Mouse (Mus musculus): ENCODE results near the gene Tdp2. TPM values are rescaled to one million over a fixed set of nuclear protein-coding genes. Genes with fewer than 3 reads are reported as not detected.

Gene Tdp2
- total RNA-seq, 2 experiments from 2014 or later = 6.0 to 9.0 TPM

GRCm38 (mm10) chr13:24868233-24868632 lies 36.8 kb downstream of the Tdp2 start:
- intact Hi-C loops (cut with DNase I) = no loop called here
- no peak for DNase-seq

- intact Hi-C loops (cut with DNase I) = no loop called here
- no peak for DNase-seq
Observed at GRCm38 (mm10) chr13:24879359-24880040, 48.0 kb downstream of the Tdp2 start.

GRCm38 (mm10) chr13:24880208-24880607 lies 48.7 kb downstream of the Tdp2 start:
- DNase-seq = no peak
- intact Hi-C loops (cut with DNase I) = no loop called here

GRCm38 (mm10) chr13:24880704-24881103 lies 49.2 kb downstream of the Tdp2 start:
- intact Hi-C loops (cut with DNase I) = no loop called here

GRCm38 (mm10) chr13:24882411-24882810 lies 50.9 kb downstream of the Tdp2 start:
- no peak for DNase-seq

More at GRCm38 (mm10) chr13:24880704-24881103, 49.2 kb downstream of the Tdp2 start:
- no peak for DNase-seq

GRCm38 (mm10) chr13:24889554-24889953 lies 58.1 kb downstream of the Tdp2 start:
- intact Hi-C loops (cut with DNase I) = no loop called here
- no peak for DNase-seq

More at GRCm38 (mm10) chr13:24882411-24882810, 50.9 kb downstream of the Tdp2 start:
- intact Hi-C loops (cut with DNase I) = no loop called here

Other genes starting within 250 kb of the Tdp2 start
- gene Ripor2, start 249.5 kb upstream of the Tdp2 start, total RNA-seq (2021) = 1 to 10 TPM; 2.5 to 5.4 TPM
- not detected for gene Armh2, start 90.4 kb upstream of the Tdp2 start, total RNA-seq (2021)
- gene Gmnn, start 69.8 kb upstream of the Tdp2 start, total RNA-seq (2021) = 1 to 10 TPM; 2.9 to 4.7 TPM
- gene BC005537, start 30.0 kb upstream of the Tdp2 start, total RNA-seq (2021) = 10 to 100 TPM; 44.6 to 46.4 TPM
- gene Acot13, start 139 bp upstream of the Tdp2 start, total RNA-seq (2021) = 100 to 1,000 TPM; 124 to 130 TPM
- gene D130043K22Rik, start 13.5 kb downstream of the Tdp2 start, total RNA-seq (2021) = not detected
- 1 to 10 TPM; 6.3 to 8.3 TPM for gene Aldh5a1, start 106.0 kb downstream of the Tdp2 start, total RNA-seq (2021)
- gene Gpld1, start 111.5 kb downstream of the Tdp2 start, total RNA-seq (2021) = under 1 TPM; 0.42 to 0.59 TPM
- gene Mrs2, start 188.7 kb downstream of the Tdp2 start, total RNA-seq (2021) = 10 to 100 TPM; 35.9 to 37.7 TPM
- under 1 TPM; 0.41 to 0.67 TPM for gene Dcdc2a, start 224.3 kb downstream of the Tdp2 start, total RNA-seq (2021)

Measured in gastrocnemius, postnatal 36 days (tissue).